Mouse (Mus musculus): Measurements from ENCODE around the gene Kcnh3. TPM values are rescaled to one million over a fixed set of nuclear protein-coding genes. Genes with fewer than 3 reads are reported as not detected.
A peak's percentile ranks its signal among the peaks of the same experiment; 100 is the strongest.
"Not testable (repeated sequence)": the region's sequence is repeated elsewhere in the genome, so short reads cannot be mapped to it uniquely, and the experiment has no call there.

Gene Kcnh3
- polyA plus RNA-seq, 1 experiment from 2014 or later = 0.77 TPM

GRCm38 (mm10) chr15:99242045-99242444, 17.4 kb downstream of the Kcnh3 start:
- no peak overlapping the region for H3K27ac ChIP-seq
- peaks cover 34% of the 10 kb centered on the region for H3K36me3 ChIP-seq
- 88% methylated on average over 10 of the region's 10 CpGs for WGBS
- H3K27me3 ChIP-seq (replicated peaks) = no peaks in the 10 kb centered on the region
- H3K9ac ChIP-seq = no peak overlapping the region
- H3K9me3 ChIP-seq = no peaks in the 10 kb centered on the region
- no peak overlapping the region for H3K4me3 ChIP-seq (replicated peaks)
- H3K4me1 ChIP-seq = no peaks in the 10 kb centered on the region
- ATAC-seq (ENCODE audit: insufficient read depth, low FRiP score, low read depth) = no peak
- H3K4me2 ChIP-seq = no peak overlapping the region

GRCm38 (mm10) chr15:99246736-99247135, 22.1 kb downstream of the Kcnh3 start:
- not testable (repeated sequence) for H3K9ac ChIP-seq; H3K9me3 ChIP-seq; H3K4me1 ChIP-seq; H3K4me3 ChIP-seq (replicated peaks); H3K27me3 ChIP-seq (replicated peaks); H3K27ac ChIP-seq; H3K4me2 ChIP-seq; ATAC-seq (ENCODE audit: insufficient read depth, low FRiP score, low read depth)
- 92% methylated on average over 6 of the region's 6 CpGs for WGBS
- H3K36me3 ChIP-seq = peaks cover 48% of the 10 kb centered on the region

GRCm38 (mm10) chr15:99248972-99249371, 24.3 kb downstream of the Kcnh3 start:
- ATAC-seq (ENCODE audit: insufficient read depth, low FRiP score, low read depth) = no peak
- no peaks in the 10 kb centered on the region for H3K9me3 ChIP-seq
- H3K4me1 ChIP-seq = 0 out of 2 replicates have a peak, but pooled peaks cover 7% of the 10 kb centered on the region
- H3K9ac ChIP-seq = no peak overlapping the region
- 77% methylated on average over 9 of the region's 9 CpGs for WGBS
- no peak overlapping the region for H3K4me3 ChIP-seq (replicated peaks)
- H3K27ac ChIP-seq = no peak overlapping the region
- no peaks in the 10 kb centered on the region for H3K27me3 ChIP-seq (replicated peaks)
- peaks cover 38% of the 10 kb centered on the region for H3K36me3 ChIP-seq
- H3K4me2 ChIP-seq = no peak overlapping the region

GRCm38 (mm10) chr15:99249938-99250337, 25.3 kb downstream of the Kcnh3 start:
- H3K9me3 ChIP-seq = no peaks in the 10 kb centered on the region
- H3K4me2 ChIP-seq = no peak overlapping the region
- peaks cover 28% of the 10 kb centered on the region for H3K36me3 ChIP-seq
- H3K9ac ChIP-seq = no peak overlapping the region
- WGBS = 90% methylated on average over 11 of the region's 11 CpGs
- 0 out of 2 replicates have a peak, but pooled peaks cover 7% of the 10 kb centered on the region for H3K4me1 ChIP-seq
- H3K4me3 ChIP-seq (replicated peaks) = no peak overlapping the region
- H3K27me3 ChIP-seq (replicated peaks) = no peaks in the 10 kb centered on the region
- no peak overlapping the region for H3K27ac ChIP-seq
- no peak for ATAC-seq (ENCODE audit: insufficient read depth, low FRiP score, low read depth)

- ATAC-seq (ENCODE audit: insufficient read depth, low FRiP score, low read depth) = 0 out of 2 replicates have a peak, but pooled peaks have one; percentile 3
- H3K4me3 ChIP-seq (replicated peaks) = peak overlapping the region; percentile 60
- 0% methylated on average over 14 of the region's 15 CpGs for WGBS
- H3K9ac ChIP-seq; H3K4me1 ChIP-seq; H3K9me3 ChIP-seq; H3K27me3 ChIP-seq (replicated peaks); H3K27ac ChIP-seq: not testable (repeated sequence)
- peak overlapping the region; percentile 69 for H3K4me2 ChIP-seq
- H3K36me3 ChIP-seq = peaks cover 21% of the 10 kb centered on the region
Observed at GRCm38 (mm10) chr15:99251111-99251510, 26.4 kb downstream of the Kcnh3 start.

- Histone ChIP-seq H3K9ac (peak within 1 kb of the TSS; percentile 37; the same call in 1 of the 2 replicates), H3K4me2 (peak within 1 kb of the TSS; percentile 69), H3K4me1 (0 out of 2 replicates have a peak, but pooled peaks cover 7% of the 10 kb centered on the region), H3K9me3 (no peaks in the 10 kb centered on the region), H3K36me3 (peaks cover 14% of the 10 kb centered on the region; the same call in 1 of the 2 replicates), H3K27ac (peak within 1 kb of the TSS; percentile 97), H3K4me3 (replicated peaks) (peak within 1 kb of the TSS; percentile 60), H3K27me3 (replicated peaks) (no peaks in the 10 kb centered on the region)
- peak; percentile 92 for ATAC-seq (ENCODE audit: insufficient read depth, low FRiP score, low read depth)
- under 1% methylated on average over 52 of the region's 52 CpGs for WGBS
Observed at GRCm38 (mm10) chr15:99251626-99252380, 27.1 kb downstream of the Kcnh3 start, which contains the start of gene Mcrs1. Mcrs1 (minus strand) TSS chr15:99251961.

- peak; percentile 42 for ATAC-seq (ENCODE audit: insufficient read depth, low FRiP score, low read depth)
- Histone ChIP-seq H3K36me3 (0 out of 2 replicates have a peak, but pooled peaks cover 14% of the 10 kb centered on the region), H3K27me3 (replicated peaks) (no peaks in the 10 kb centered on the region), H3K4me2 (peak overlapping the region; percentile 69), H3K4me1 (0 out of 2 replicates have a peak, but pooled peaks cover 7% of the 10 kb centered on the region), H3K27ac (peak overlapping the region; percentile 97), H3K9ac (peak overlapping the region; percentile 16; the same call in 1 of the 2 replicates), H3K4me3 (replicated peaks) (peak overlapping the region; percentile 60), H3K9me3 (no peaks in the 10 kb centered on the region)
- WGBS = 2% methylated on average over 22 of the region's 22 CpGs
Observed at GRCm38 (mm10) chr15:99252381-99253174, 27.9 kb downstream of the Kcnh3 start.

- not testable (repeated sequence) for H3K4me1 ChIP-seq; ATAC-seq (ENCODE audit: insufficient read depth, low FRiP score, low read depth); H3K4me3 ChIP-seq (replicated peaks); H3K27me3 ChIP-seq (replicated peaks); H3K9me3 ChIP-seq; H3K9ac ChIP-seq
- 39% methylated on average over 2 of the region's 2 CpGs for WGBS
- Histone ChIP-seq H3K27ac (peak overlapping the region; percentile 97), H3K36me3 (0 out of 2 replicates have a peak, but pooled peaks cover 12% of the 10 kb centered on the region), H3K4me2 (peak overlapping the region; percentile 69)
Observed at GRCm38 (mm10) chr15:99253175-99253479, 28.5 kb downstream of the Kcnh3 start.

GRCm38 (mm10) chr15:99253772-99254171, 29.1 kb downstream of the Kcnh3 start:
- Histone ChIP-seq H3K27me3 (replicated peaks) (no peaks in the 10 kb centered on the region), H3K4me1 (0 out of 2 replicates have a peak, but pooled peaks cover 7% of the 10 kb centered on the region), H3K36me3 (0 out of 2 replicates have a peak, but pooled peaks cover 6% of the 10 kb centered on the region), H3K27ac (no peak overlapping the region), H3K9me3 (no peaks in the 10 kb centered on the region), H3K4me2 (no peak overlapping the region), H3K4me3 (replicated peaks) (no peak overlapping the region), H3K9ac (no peak overlapping the region)
- WGBS = 88% methylated on average over 6 of the region's 6 CpGs
- no peak for ATAC-seq (ENCODE audit: insufficient read depth, low FRiP score, low read depth)

- Histone ChIP-seq H3K36me3 (no peaks in the 10 kb centered on the region), H3K9me3 (no peaks in the 10 kb centered on the region), H3K4me1 (0 out of 2 replicates have a peak, but pooled peaks cover 7% of the 10 kb centered on the region), H3K4me3 (replicated peaks) (no peak overlapping the region), H3K27me3 (replicated peaks) (no peaks in the 10 kb centered on the region), H3K4me2 (no peak overlapping the region), H3K9ac (no peak overlapping the region), H3K27ac (no peak overlapping the region)
- 89% methylated on average over 2 of the region's 2 CpGs for WGBS
- ATAC-seq (ENCODE audit: insufficient read depth, low FRiP score, low read depth) = no peak
Observed at GRCm38 (mm10) chr15:99254477-99255005, 29.9 kb downstream of the Kcnh3 start.

GRCm38 (mm10) chr15:99255241-99255749, 30.6 kb downstream of the Kcnh3 start:
- Histone ChIP-seq H3K27ac (no peak overlapping the region), H3K27me3 (replicated peaks) (no peaks in the 10 kb centered on the region), H3K4me2 (no peak overlapping the region), H3K9ac (no peak overlapping the region), H3K4me1 (0 out of 2 replicates have a peak, but pooled peaks cover 7% of the 10 kb centered on the region), H3K36me3 (no peaks in the 10 kb centered on the region), H3K9me3 (no peaks in the 10 kb centered on the region), H3K4me3 (replicated peaks) (no peak overlapping the region)
- no peak for ATAC-seq (ENCODE audit: insufficient read depth, low FRiP score, low read depth)
- WGBS = 87% methylated on average over 6 of the region's 6 CpGs
